Mouse (Mus musculus): ENCODE measurements around the gene Fignl2. TPM values are rescaled to one million over a fixed set of nuclear protein-coding genes. Genes with fewer than 3 reads are reported as not detected.

Gene Fignl2
- polyA plus RNA-seq, 1 experiment from 2014 or later: 0.20 TPM

- Histone ChIP-seq H3K9me3 (replicated peaks) (no peaks in the 10 kb centered on the region), H3K4me1 (peaks cover 21% of the 10 kb centered on the region; the same call in 1 of the 2 replicates), H3K27me3 (replicated peaks) (peaks cover 10% of the 10 kb centered on the region), H3K9ac (replicated peaks) (no peak overlapping the region), H3K27ac (replicated peaks) (0 out of 2 replicates have a peak overlapping the region, but pooled peaks have one; percentile 23), H3K4me2 (no peak overlapping the region), H3K4me3 (replicated peaks) (no peak overlapping the region), H3K36me3 (no peaks in the 10 kb centered on the region)
- no peak for ATAC-seq (ENCODE audit: low FRiP score)
- WGBS: 20% methylated on average over 9 of the region's 9 CpGs
Observed at GRCm38 (mm10) chr15:101059570-101060279, 18.6 kb downstream of the Fignl2 start.

- Histone ChIP-seq H3K9me3 (replicated peaks) (no peaks in the 10 kb centered on the region), H3K36me3 (no peaks in the 10 kb centered on the region), H3K4me3 (replicated peaks) (no peak overlapping the region), H3K27ac (replicated peaks) (no peak overlapping the region), H3K27me3 (replicated peaks) (peaks cover 40% of the 10 kb centered on the region), H3K4me1 (peaks cover 35% of the 10 kb centered on the region), H3K9ac (replicated peaks) (no peak overlapping the region), H3K4me2 (no peak overlapping the region)
- 44% methylated on average over 10 of the region's 10 CpGs for whole genome bisulfite sequencing
- peak; percentile 64; the same call in 1 of the 2 replicates for ATAC-seq (ENCODE audit: low FRiP score)
Observed at GRCm38 (mm10) chr15:101056225-101056624, 22.1 kb downstream of the Fignl2 start.

DNA sequence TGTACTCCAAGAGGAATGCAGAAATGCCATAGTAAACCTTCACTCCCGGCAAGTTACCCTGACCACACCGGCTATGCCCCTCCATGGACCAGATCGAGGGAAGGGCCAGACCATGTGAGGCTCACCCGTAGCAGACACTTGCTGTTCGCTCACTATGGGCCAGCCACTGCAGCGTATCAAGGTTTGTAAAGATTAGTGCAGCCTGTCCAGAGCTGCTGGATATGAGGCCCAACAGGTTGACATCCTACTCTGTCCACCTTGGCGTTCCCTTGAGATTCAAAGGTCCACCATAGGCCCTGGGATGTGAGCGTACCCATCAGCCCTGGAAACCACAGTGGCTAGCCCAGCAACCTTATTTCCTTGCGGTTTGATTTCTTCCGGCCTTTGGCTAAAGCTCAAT is 23.8 kb downstream of the Fignl2 start:
- Histone ChIP-seq H3K27ac (replicated peaks) (no peak overlapping the region), H3K9ac (replicated peaks) (no peak overlapping the region), H3K4me3 (replicated peaks) (no peak overlapping the region), H3K4me1 (peaks cover 24% of the 10 kb centered on the region), H3K4me2 (no peak overlapping the region), H3K36me3 (no peaks in the 10 kb centered on the region), H3K27me3 (replicated peaks) (peaks cover 49% of the 10 kb centered on the region), H3K9me3 (replicated peaks) (no peaks in the 10 kb centered on the region)
- no peak for ATAC-seq (ENCODE audit: low FRiP score)
- 79% methylated on average over 10 of the region's 10 CpGs for WGBS

GRCm38 (mm10) chr15:101053832-101054459 is 24.4 kb downstream of the Fignl2 start:
- H3K9ac ChIP-seq (replicated peaks): no peak overlapping the region

GRCm38 (mm10) chr15:101052560-101053501 is 25.5 kb downstream of the Fignl2 start:
- Histone ChIP-seq H3K36me3 (no peaks in the 10 kb centered on the region), H3K4me1 (peaks cover 23% of the 10 kb centered on the region), H3K27ac (replicated peaks) (0 out of 2 replicates have a peak overlapping the region, but pooled peaks have one; percentile 45), H3K9ac (replicated peaks) (no peak overlapping the region), H3K4me2 (peak overlapping the region; percentile 63), H3K4me3 (replicated peaks) (peak overlapping the region; percentile 38), H3K9me3 (replicated peaks) (no peaks in the 10 kb centered on the region), H3K27me3 (replicated peaks) (peaks cover 56% of the 10 kb centered on the region)
- whole genome bisulfite sequencing: 7% methylated on average over 113 of the region's 120 CpGs
- ATAC-seq (ENCODE audit: low FRiP score): no peak

More at GRCm38 (mm10) chr15:101053832-101054459, 24.4 kb downstream of the Fignl2 start:
- 12% methylated on average over 63 of the region's 65 CpGs for WGBS
- Histone ChIP-seq H3K4me3 (replicated peaks) (peak overlapping the region; percentile 38), H3K9me3 (replicated peaks) (no peaks in the 10 kb centered on the region), H3K4me2 (peak overlapping the region; percentile 63), H3K4me1 (peaks cover 23% of the 10 kb centered on the region), H3K27ac (replicated peaks) (no peak overlapping the region), H3K36me3 (no peaks in the 10 kb centered on the region), H3K27me3 (replicated peaks) (peaks cover 51% of the 10 kb centered on the region)
- ATAC-seq (ENCODE audit: low FRiP score): no peak

- Histone ChIP-seq H3K27me3 (replicated peaks) (peaks cover 65% of the 10 kb centered on the region), H3K27ac (replicated peaks) (no peak overlapping the region), H3K9me3 (replicated peaks) (no peaks in the 10 kb centered on the region), H3K4me2 (no peak overlapping the region), H3K4me3 (replicated peaks) (no peak overlapping the region), H3K36me3 (no peaks in the 10 kb centered on the region), H3K9ac (replicated peaks) (no peak overlapping the region), H3K4me1 (peaks cover 28% of the 10 kb centered on the region)
- ATAC-seq (ENCODE audit: low FRiP score): no peak
- WGBS: 21% methylated on average over 10 of the region's 10 CpGs
Observed at GRCm38 (mm10) chr15:101051869-101052268, 26.5 kb downstream of the Fignl2 start.

- peaks cover 77% of the 10 kb centered on the region for H3K27me3 ChIP-seq (replicated peaks)
- H3K9me3 ChIP-seq (replicated peaks): no peaks in the 10 kb centered on the region
- H3K4me2 ChIP-seq: no peak overlapping the region
- no peak for ATAC-seq (ENCODE audit: low FRiP score)
- no peak overlapping the region for H3K9ac ChIP-seq (replicated peaks)
- no peak overlapping the region for H3K4me3 ChIP-seq (replicated peaks)
- H3K36me3 ChIP-seq: no peaks in the 10 kb centered on the region
- peaks cover 28% of the 10 kb centered on the region for H3K4me1 ChIP-seq
- 58% methylated on average over 5 of the region's 5 CpGs for WGBS
- H3K27ac ChIP-seq (replicated peaks): no peak overlapping the region
Observed at GRCm38 (mm10) chr15:101048338-101048896, 29.9 kb downstream of the Fignl2 start.

- no peak for ATAC-seq (ENCODE audit: low FRiP score)
- peak within 1 kb of the TSS; percentile 94 for H3K4me2 ChIP-seq
- 2% methylated on average over 21 of the region's 23 CpGs for WGBS
- H3K4me3 ChIP-seq (replicated peaks): peak within 1 kb of the TSS; percentile 47
- no peak within 1 kb of the TSS for H3K27ac ChIP-seq (replicated peaks)
- peaks cover 70% of the 10 kb centered on the region for H3K27me3 ChIP-seq (replicated peaks)
- peaks cover under 1% of the 10 kb centered on the region; the same call in 1 of the 2 replicates for H3K36me3 ChIP-seq
- peak within 1 kb of the TSS; percentile 54 for H3K9ac ChIP-seq (replicated peaks)
- peaks cover 17% of the 10 kb centered on the region for H3K4me1 ChIP-seq
- no peaks in the 10 kb centered on the region for H3K9me3 ChIP-seq (replicated peaks)
Observed at GRCm38 (mm10) chr15:101047194-101047555, 31.2 kb downstream of the Fignl2 start, which contains the start of gene Gm47841. Gene Gm47841, minus strand, starts transcription at chr15:101047397.

DNA sequence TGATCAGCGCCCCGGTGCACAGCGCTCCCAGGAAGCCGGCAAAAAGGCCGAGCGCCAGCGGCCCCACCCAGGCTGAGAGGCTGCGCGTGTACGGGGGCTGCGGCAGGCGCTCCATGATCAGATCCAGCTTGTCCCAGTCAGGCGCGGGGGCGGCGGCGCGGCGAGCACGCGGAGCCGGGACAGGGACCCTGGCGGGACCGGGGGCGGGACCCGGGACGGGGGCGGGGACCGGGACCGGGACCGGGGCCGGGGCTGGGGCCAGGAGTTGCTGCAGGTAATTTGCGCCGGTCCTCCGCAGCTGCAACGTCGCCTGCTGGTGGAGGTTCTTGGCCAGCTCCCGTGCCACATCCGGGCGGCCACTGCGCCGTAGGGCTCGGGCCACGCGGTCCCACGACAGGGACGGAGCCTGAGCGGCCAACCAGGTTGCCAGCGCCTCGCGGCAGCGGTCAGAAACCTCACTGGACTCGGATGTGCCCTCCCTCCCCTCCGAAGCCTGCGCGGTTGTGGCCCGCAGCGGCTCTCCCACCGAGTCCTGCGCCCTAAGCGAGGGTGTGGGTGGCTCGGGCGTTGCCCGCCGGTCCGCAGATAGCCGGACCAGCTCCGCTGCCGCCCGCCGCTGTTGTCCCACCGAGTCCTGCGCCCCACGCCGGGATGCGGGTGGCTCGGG is 31.7 kb downstream of the Fignl2 start:
- Histone ChIP-seq H3K36me3 (peaks cover 5% of the 10 kb centered on the region; the same call in 1 of the 2 replicates), H3K27me3 (replicated peaks) (peaks cover 67% of the 10 kb centered on the region), H3K4me1 (peaks cover 17% of the 10 kb centered on the region), H3K27ac (replicated peaks) (no peak overlapping the region), H3K9me3 (replicated peaks) (no peaks in the 10 kb centered on the region), H3K4me2 (peak overlapping the region; percentile 94), H3K4me3 (replicated peaks) (peak overlapping the region; percentile 47), H3K9ac (replicated peaks) (peak overlapping the region; percentile 54)
- WGBS: under 1% methylated on average over 69 of the region's 77 CpGs
- ATAC-seq (ENCODE audit: low FRiP score): peak; percentile 53; the same call in 1 of the 2 replicates

DNA sequence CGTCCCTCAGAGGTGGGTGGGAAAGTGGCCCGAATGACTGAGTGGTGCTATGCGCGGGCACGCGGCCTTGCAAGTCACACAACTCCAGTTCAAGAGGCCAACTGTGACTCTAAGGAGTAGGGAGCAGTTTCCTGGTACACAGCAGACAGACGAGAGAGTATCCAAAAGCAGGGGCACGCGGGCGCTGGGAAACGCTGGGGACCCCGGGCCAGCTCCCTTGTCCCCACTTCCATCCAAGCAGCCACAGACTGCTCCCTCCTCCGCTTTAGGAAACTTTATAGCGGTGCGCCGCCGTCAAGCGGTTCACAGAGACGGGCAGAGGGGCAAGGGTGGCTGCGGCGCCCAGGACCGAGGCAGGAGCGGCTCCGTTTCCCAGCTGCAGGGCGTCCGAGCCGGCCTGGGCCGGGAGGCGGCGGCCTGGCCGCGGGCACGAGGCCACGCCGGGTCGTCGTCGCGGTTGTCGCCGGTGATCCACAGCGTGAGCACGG is 32.3 kb downstream of the Fignl2 start:
- Histone ChIP-seq H3K9ac (replicated peaks) (peak overlapping the region; percentile 54), H3K27ac (replicated peaks) (no peak overlapping the region), H3K36me3 (peaks cover 10% of the 10 kb centered on the region), H3K4me1 (peaks cover 17% of the 10 kb centered on the region), H3K27me3 (replicated peaks) (peaks cover 61% of the 10 kb centered on the region), H3K9me3 (replicated peaks) (no peaks in the 10 kb centered on the region), H3K4me3 (replicated peaks) (peak overlapping the region; percentile 47), H3K4me2 (peak overlapping the region; percentile 94)
- WGBS: 2% methylated on average over 43 of the region's 43 CpGs
- ATAC-seq (ENCODE audit: low FRiP score): peak; percentile 22
